Mouse (Mus musculus): ENCODE data around the gene Dyrk3.

Gene Dyrk3

GRCm38 (mm10) chr1:131112576-131112975 is 25.6 kb downstream of the Dyrk3 start:
- DNase-seq (ENCODE audit: low spot score in 2 of 2) = no peak

DNA sequence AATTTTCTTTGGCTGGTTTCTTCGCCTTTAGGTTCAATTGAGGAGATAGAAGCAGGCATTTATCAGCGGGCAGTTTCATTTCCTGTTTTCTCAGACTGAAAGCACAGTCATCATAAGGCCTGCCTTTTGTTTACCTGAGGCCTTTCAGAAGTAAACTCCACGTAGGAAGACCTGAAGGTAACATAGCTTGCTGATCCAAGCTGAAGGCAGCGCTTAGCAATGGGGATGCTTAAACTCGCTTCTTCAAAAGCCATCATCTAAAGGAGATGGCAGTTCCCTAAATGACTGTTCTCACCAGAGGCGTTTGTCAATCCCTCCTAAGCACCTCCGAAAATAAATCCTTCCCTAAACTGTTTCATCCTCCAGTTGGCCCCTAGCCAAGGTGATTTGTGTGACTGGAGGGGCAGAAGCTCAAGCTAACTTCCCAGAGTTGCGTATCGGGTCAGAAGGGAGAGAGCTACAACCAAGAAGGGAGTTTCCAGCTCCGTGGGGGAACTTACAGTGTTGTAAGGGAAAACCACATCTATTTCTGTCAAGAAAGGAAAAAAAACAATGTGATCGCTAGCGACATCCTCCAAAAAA is 27.5 kb downstream of the Dyrk3 start:
- peak in 1 of 2 experiments; percentile 21 for DNase-seq (ENCODE audit: low spot score in 2 of 2)

DNA sequence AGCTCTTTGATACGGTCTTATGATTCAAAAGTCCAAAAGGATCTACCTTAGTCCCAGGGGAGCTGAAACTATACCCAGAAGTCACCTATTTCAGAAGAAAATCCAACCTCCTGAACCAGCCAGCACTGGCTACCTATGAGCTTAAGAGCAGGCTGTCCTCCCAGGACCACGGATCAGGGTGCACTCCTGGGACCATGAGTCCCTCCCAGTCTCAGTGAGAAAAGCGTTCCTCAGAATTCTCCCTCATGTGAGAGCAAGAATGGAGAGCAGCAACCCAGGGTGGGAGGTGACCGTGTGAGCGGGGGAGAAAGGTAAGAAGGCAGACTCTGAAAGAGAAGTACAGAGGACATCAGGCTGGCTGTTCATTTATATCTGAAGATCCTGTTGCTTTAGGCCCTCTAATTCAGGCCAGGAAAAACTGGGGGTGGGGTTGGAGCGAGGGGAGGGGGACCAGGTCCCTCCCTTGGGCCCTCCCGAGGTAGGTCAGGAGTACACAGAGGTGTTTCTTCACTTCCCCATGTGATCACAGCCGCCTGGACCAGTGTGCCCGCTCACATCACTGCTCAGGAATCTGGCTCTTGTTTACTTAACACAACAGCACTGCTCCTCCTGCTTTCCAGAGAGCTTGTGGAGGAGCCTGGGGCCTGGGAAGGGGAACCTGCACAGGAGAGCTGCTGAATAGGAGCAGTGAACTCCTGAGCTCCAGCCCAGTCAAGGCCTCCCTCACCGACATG is 30.4 kb downstream of the Dyrk3 start:
- DNase-seq (ENCODE audit: low spot score in 2 of 2) = no peak

- no peak for DNase-seq (ENCODE audit: low spot score in 2 of 2)
These were observed 34.2 kb downstream of the Dyrk3 start for GRCm38 (mm10) chr1:131103776-131104424.

DNA sequence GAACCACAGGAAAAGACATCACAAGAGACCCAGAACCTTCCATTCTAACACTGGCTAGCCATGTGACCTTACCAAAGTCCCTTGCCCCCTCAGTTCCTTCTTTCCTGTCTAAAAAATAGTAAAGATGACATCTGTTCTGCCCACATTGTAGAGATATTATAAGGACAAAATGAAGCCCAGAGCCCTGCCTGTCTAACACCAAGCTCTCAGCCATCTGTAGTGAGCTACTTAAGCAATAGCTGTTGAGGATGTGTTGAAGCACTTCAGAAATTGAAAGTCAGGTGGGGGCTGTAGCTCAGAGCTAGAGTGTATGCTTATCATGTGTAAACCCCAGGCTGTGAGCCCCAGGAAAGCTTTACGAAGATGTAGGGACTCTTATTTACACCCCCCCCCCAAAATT is 37.3 kb downstream of the Dyrk3 start:
- DNase-seq (ENCODE audit: low spot score in 2 of 2) = no peak

GRCm38 (mm10) chr1:131097700-131098094 is 40.4 kb downstream of the Dyrk3 start, which contains the start of gene Mapkapk2:
Gene Mapkapk2 (minus strand): TSS chr1:131097826.
- DNase-seq (ENCODE audit: low spot score in 2 of 2) = peak; percentile 85 to 87

DNA sequence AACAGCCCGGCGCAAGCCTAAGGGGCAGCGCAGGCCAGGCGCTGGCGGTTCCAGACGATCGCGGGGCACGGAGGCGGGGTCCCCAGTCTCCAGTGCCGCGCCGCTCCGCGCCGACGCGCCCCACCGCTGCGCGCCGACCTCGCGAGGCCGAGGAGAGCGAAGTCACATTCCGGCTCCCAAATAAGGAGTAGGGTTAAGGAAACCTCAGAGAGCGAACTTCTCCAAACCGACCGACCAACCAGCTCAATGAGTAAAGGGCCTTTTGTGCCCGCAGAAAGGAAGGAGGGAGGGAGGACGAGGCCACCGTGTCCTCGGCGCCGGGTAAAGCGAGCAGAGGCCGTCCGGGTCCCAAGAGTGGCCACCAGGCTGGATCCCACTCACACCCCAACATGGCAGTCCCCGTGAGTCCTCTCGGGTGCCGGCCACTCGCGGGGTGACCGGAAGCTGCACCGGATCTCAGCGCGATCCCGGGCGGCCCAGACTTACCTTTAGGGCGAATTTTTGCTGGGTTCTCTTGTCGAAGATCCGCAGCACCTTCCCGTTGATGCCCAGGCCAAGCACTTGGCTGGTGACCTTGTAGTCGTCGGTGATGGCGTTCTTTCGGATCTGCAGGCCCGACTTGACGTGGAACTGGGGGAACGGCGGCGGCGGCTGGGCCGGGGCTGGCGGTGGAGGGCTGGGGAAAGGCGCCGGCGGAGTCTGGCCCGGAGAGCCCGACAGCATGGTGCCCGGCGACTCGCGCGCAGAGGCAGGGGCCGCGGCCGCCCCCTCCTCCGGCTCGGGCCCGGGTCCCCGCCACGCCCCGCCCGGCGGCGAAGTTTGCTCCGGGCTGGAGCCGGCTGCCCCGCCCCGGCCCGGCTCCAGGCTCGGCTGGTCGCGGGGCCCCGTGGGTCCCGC is 41.1 kb downstream of the Dyrk3 start:
- no peak for DNase-seq (ENCODE audit: low spot score in 2 of 2)

DNA sequence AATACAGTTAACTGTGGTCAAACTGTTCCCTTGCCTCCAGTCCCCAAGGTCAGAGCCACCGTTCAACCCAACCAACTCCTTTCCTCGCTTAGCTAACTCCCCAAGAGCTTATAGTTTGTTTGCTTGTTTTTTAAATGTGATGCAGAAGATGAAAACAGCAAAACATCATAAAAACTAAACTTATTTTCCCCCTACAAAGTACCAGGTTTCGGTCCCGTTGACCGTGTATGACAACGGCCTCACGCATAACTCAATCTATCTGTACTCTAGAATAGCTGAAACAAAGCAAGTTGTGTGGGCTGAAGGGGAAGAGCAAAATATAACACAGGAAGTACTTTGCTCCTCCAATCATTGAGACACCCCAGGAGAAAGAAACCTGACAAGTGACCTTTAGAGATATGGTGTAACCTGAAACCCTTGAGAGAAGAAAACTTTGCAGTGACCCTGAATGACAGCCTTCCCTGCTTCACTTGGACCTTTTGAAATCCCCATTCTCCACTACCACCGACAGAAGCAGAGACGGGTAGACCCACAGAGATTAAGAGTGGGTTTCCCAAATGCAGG is 41.9 kb downstream of the Dyrk3 start:
- no peak for DNase-seq (ENCODE audit: low spot score in 2 of 2)

DNA sequence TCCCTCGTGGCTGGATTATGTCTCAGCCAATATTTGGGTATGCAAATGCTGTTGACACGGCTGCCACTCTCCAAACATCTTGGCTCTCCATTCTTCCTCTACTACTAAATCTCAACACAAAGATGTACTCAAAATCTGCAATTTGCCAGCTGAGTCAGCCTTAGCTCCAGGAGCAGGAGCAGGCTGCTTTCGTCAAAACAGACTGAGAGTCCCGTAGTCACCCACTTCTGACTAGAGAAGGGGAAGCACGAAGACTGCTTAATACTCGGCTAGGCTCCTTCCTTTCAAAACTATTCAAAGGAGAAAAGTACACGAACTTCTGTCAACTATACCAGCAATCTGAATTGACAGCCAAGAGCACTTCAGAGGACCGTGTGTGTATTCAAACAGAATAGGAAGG is 42.6 kb downstream of the Dyrk3 start:
- no peak for DNase-seq (ENCODE audit: low spot score in 2 of 2)

DNA sequence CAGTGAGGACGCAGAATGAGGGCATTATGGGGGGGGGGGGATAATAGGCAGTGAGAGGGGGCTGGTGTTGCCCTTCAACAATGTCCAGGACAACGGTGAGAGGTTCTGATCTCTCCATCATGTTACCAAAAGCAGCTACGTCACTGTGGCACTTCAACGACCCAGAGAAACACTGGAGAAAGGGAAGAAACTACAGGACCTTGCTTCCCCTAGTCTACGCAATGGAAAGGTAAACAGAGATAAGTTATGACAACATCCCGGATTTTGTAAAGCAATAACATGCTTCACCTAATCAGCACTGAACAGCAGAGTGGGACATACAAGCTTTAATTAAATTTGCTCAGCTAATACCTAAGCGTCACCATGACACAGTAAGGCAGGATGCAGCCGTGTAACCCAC is 44.3 kb downstream of the Dyrk3 start:
- no peak for DNase-seq (ENCODE audit: low spot score in 2 of 2)

DNA sequence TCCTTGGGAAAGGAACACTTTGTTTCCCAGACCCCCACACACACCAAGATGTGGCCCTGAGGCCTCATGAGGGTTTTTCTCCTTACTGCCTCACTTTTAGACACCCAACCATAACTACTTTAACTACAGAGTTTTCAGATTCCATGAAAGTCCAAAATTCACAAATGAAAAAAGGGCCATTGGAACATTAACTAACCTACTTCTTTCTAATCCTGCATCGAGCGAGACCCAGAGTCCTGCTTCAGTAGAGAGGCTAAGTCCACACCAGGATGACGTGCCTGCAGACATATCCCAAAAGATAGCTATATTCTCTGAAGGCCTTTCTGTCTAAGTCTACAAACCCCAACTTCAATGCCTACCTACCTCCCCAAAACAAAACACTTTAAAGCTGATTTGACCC is 45.3 kb downstream of the Dyrk3 start:
- DNase-seq (ENCODE audit: low spot score in 2 of 2) = no peak

DNA sequence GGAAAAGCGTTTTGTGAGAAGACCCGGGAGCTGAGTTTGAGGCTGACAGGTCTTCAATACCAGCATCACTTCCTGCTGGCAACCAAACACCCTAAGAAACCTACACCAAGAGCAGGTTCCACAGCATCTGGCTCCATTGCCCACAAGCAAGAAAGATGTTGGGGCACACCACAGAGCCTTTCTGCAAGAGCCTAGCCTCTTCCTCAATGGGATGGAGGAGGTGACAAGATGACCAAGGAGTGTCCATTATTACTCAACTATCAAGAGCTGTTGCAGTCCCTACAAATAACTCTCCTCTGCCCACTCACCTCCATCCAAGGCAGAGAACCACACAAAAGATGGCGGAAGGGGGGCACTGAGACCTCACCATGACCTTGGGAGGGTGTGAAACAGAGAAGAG is 46.0 kb downstream of the Dyrk3 start:
- no peak for DNase-seq (ENCODE audit: low spot score in 2 of 2)

- no peak for DNase-seq (ENCODE audit: low spot score in 2 of 2)
These were observed 46.7 kb downstream of the Dyrk3 start for GRCm38 (mm10) chr1:131091481-131091880.

DNA sequence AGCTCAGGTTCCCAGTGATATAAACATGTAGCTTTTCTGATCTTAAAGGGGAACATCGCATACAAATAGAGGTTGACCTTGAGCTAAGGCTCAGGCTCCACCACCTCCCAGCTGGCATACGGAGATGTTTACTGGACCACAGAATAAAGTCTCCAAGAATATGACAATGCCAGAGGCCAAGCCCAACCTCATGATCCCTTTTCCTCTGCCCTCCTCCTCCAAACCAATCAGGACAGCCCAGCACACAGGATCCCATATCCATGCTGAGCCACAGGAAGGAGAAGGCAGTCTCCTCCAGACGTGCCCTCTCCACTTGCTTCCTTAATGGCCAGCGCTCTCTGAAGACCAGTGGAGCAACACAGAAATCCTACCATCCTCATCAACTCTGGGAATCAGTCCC is 47.3 kb downstream of the Dyrk3 start:
- no peak for DNase-seq (ENCODE audit: low spot score in 2 of 2)

- DNase-seq (ENCODE audit: low spot score in 2 of 2) = no peak
These were observed 47.9 kb downstream of the Dyrk3 start for GRCm38 (mm10) chr1:131090261-131090660.

DNA sequence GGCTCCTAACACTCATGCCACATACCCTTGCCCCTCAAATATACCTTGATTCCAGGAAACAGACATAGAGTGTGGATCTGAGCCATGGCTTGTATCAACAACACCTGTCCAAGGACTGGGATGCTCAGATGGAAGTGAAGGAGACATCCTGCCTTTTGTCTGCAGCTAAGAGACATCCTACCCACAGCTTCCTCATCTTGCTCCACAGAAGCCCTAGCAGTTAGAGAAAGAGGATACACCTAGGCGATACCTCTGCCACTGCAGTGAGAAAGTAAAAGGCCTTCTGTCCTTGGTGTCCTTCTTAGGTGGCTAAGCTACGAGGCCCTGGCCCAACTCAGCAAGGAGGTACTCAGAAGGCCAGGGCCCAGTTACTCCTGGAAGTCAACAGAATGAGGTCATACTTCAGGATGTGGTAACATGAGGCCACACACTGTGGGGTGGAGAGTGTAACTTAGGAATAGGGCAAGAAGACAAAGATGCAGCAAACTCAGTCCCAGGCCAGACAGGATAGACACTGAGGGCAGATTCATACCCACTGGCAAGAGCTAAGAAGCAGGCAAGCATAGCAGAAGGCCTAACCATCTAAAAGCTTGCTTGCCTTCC is 48.5 kb downstream of the Dyrk3 start:
- no peak for DNase-seq (ENCODE audit: low spot score in 2 of 2)

- no peak for DNase-seq (ENCODE audit: low spot score in 2 of 2)
These were observed 49.6 kb downstream of the Dyrk3 start for GRCm38 (mm10) chr1:131088547-131088946.

- no peak for DNase-seq (ENCODE audit: low spot score in 2 of 2)
These were observed 51.2 kb downstream of the Dyrk3 start for GRCm38 (mm10) chr1:131086907-131087306.

- no peak for DNase-seq (ENCODE audit: low spot score in 2 of 2)
These were observed 52.0 kb downstream of the Dyrk3 start for GRCm38 (mm10) chr1:131085957-131086739.

DNA sequence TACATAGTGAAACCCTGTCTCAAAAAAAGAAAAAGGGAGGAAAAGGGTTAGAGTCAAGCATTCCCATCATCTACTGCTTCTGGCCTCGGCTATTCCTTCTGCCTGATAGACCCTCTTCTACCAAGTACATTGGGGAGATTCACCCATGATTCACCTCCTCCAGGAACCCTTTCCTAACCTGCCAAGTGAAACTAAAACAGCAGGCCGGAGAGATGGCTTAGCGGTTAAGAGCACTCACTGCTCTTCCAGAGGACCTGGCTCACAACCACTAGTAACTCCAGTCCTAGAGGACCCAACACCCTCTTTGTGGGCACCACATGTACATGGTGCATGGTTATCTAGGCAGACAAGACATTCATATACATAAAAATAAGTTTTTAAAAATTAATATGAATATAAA is 52.9 kb downstream of the Dyrk3 start:
- DNase-seq (ENCODE audit: low spot score in 2 of 2) = no peak

GRCm38 (mm10) chr1:131084289-131084688 is 53.9 kb downstream of the Dyrk3 start:
- DNase-seq (ENCODE audit: low spot score in 2 of 2) = no peak
